Mouse (Mus musculus) limb, embryonic 15.5 days (tissue): ENCODE measurements at regions not wholly inside any gene's neighbourhood (a gene's known extent, or its start where the extent isn't known, plus 50 kb on each side); places are given as distances from the start of the nearest gene placed in this dataset.
A peak's percentile ranks its signal among the peaks of the same experiment; 100 is the strongest.

ENCODE experiments used
- ATAC-seq: fragments of 200-750 bp; cut with Nextera tagmentation; 2 replicates; pipeline ENCODE4 v1.8.0; 2017; ENCODE audit warnings: low read depth, moderate TSS enrichment; ENCODE audit not compliant: insufficient number of reproducible peaks, low FRiP score, low TSS enrichment
- H3K27ac ChIP-seq: fragments of 300-500 bp; sonication (generic); 2 replicates; pipeline ENCODE4 v1.5.1; 2015; ENCODE audit warnings: moderate library complexity, mild to moderate bottlenecking, inconsistent platforms
- H3K27me3 ChIP-seq: fragments of 300-500 bp; sonication (generic); 2 replicates; pipeline ENCODE4 v1.6.1; 2015; ENCODE audit warnings: inconsistent platforms
- H3K36me3 ChIP-seq: fragments of 300-500 bp; sonication (generic); 2 replicates; pipeline ENCODE4 v1.6.1; 2015; ENCODE audit warnings: inconsistent platforms
- H3K4me1 ChIP-seq: fragments of 300-500 bp; sonication (generic); 2 replicates; pipeline ENCODE4 v1.6.1; 2015; ENCODE audit warnings: inconsistent platforms
- H3K4me2 ChIP-seq: fragments of 300-500 bp; sonication (generic); 2 replicates; pipeline ENCODE4 v1.6.1; 2015; ENCODE audit warnings: mild to moderate bottlenecking, inconsistent platforms
- H3K4me3 ChIP-seq: fragments of 300-500 bp; sonication (generic); 2 replicates; pipeline ENCODE4 v1.5.1; 2015; ENCODE audit warnings: mild to moderate bottlenecking, inconsistent platforms
- H3K9ac ChIP-seq: fragments of 300-500 bp; sonication (generic); 2 replicates; pipeline ENCODE4 v1.6.1; 2015; ENCODE audit warnings: inconsistent platforms
- H3K9me3 ChIP-seq: fragments of 300-500 bp; sonication (generic); 2 replicates; pipeline ENCODE4 v1.6.1; 2016; ENCODE audit warnings: inconsistent platforms
- WGBS: fragments of 180-500 bp; shearing (Covaris S2); methylation state at CpG from one replicate; pipeline ENCODE4 v1.1.7; 2015; 5-methylcytosine and 5-hydroxymethylcytosine counted together

DNA sequence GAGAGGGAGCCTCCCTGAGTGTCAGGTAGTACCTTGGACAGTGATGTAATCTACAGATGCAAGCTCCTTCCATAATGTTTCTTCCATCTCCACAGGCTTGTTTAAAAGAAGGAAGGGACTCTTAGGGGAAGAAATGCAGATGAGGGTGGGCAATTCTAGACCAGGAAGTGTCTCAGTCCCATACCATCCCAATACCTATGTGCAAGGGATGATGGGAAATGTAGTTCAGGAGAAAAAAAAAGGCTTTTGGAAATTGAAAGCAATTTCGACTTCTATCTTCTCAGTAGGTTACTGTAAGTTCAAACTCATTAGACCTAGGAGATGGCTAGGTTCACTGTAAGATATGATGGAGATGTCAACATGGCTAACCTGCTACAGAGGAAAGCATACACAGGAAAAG, 68.3 kb downstream of the Cd83 start:
- H3K27me3 ChIP-seq, result no peaks in the 10 kb centered on the region
- no peak overlapping the region for H3K4me2 ChIP-seq
- H3K27ac ChIP-seq, result no peak overlapping the region
- 85% methylated on average over 1 of the region's 1 CpGs for WGBS
- H3K9ac ChIP-seq, result no peak overlapping the region
- H3K4me3 ChIP-seq, result no peak overlapping the region
- ATAC-seq, result no peak
- peaks cover 6% of the 10 kb centered on the region; the same call in 1 of the 2 replicates for H3K4me1 ChIP-seq
- H3K9me3 ChIP-seq, result no peaks in the 10 kb centered on the region
- no peaks in the 10 kb centered on the region for H3K36me3 ChIP-seq

DNA sequence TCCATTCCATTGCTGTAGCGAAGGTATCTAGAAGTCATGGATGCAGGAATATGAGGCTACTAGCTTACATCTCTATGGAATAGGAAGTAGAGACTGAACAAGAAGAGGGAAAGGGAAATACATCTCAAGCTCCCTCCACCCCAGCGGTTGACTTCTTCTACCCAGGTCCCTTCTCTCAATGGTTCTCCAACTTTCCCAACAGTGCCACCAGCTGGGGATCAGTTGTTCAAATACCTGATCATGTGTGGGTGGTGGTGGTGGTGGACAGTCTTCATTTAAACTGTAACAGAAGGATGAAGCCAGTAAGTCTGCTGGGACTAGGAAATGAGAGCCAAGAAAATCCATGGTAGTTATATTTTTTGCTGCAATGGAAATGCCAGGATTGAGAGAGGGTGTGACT, 70.4 kb downstream of the Cd83 start:
- Histone ChIP-seq H3K27me3 (no peaks in the 10 kb centered on the region), H3K4me2 (no peak overlapping the region), H3K27ac (no peak overlapping the region), H3K9ac (no peak overlapping the region), H3K4me1 (peaks cover under 1% of the 10 kb centered on the region; the same call in 1 of the 2 replicates), H3K4me3 (no peak overlapping the region), H3K9me3 (no peaks in the 10 kb centered on the region), H3K36me3 (no peaks in the 10 kb centered on the region)
- 95% methylated on average over 2 of the region's 2 CpGs for WGBS
- ATAC-seq, result no peak

DNA sequence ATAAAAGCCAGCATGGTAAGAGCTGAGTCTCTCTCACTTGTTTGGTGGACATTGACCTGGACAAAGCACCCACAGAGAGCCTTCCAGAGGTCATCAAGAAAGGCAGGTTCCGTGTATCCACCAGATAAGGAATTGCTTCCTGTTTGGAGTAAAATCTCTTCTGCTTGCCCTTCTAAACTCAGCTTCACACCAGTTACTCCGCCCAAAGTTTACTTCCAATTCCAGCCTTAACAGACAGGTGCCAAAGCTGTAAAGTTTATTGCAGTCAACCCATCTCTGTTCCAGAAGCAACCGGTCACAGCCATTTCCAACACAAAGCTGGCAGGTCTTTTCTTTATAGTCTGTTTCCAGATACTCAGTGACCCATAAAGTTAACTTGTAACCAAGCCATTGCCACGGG, 76.4 kb downstream of the Cd83 start:
- Histone ChIP-seq H3K36me3 (no peaks in the 10 kb centered on the region), H3K9me3 (no peaks in the 10 kb centered on the region), H3K4me2 (no peak overlapping the region), H3K4me3 (no peak overlapping the region), H3K27me3 (no peaks in the 10 kb centered on the region), H3K9ac (no peak overlapping the region), H3K4me1 (peaks cover 35% of the 10 kb centered on the region), H3K27ac (0 out of 2 replicates have a peak overlapping the region, but pooled peaks have one; percentile 6)
- 38% methylated on average over 4 of the region's 4 CpGs for WGBS
- ATAC-seq, result no peak

DNA sequence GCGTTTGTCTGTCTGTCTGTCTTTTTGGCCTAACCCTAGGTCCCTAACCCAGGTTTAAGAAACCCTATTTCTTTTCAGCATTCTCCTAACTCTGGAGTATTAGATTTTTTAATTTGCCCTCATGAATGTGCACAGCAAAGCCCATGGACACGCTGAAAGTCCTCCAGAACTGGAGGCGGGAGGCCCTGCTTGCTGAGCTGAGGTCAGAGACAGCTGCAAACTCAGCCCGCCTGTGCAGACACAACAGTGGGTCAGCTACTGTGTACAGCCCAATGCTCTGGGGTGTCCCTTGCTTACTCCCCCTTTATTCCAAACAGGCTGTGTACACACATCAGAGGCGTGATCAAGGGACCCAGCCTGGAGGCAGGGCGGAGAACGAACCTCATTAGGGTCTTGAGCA, 76.8 kb downstream of the Cd83 start:
- peaks cover 35% of the 10 kb centered on the region for H3K4me1 ChIP-seq
- H3K27me3 ChIP-seq, result no peaks in the 10 kb centered on the region
- peak overlapping the region; percentile 6; the same call in 1 of the 2 replicates for H3K27ac ChIP-seq
- no peak for ATAC-seq
- no peaks in the 10 kb centered on the region for H3K36me3 ChIP-seq
- H3K4me2 ChIP-seq, result no peak overlapping the region
- no peak overlapping the region for H3K4me3 ChIP-seq
- WGBS, result 59% methylated on average over 7 of the region's 7 CpGs
- H3K9me3 ChIP-seq, result no peaks in the 10 kb centered on the region
- H3K9ac ChIP-seq, result no peak overlapping the region

DNA sequence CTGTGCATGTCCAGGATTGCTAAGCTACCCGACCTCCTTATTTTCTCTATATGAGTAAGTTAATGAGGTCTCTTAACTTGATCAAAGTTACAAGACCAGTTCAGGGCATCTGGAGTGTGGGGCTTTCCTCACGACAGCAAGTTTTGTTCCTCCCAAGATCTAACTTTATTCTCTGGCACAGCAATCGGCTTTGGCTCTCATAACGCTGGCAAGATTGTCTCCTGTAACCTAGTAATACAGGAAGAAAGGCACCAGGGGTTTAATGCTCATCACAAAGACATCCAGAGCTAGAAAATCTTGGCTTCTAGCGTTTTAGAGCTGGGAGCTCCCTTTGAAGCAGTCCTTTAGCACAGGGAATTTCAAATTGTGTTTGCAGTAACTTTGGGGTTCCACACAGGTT, 77.5 kb downstream of the Cd83 start:
- H3K27ac ChIP-seq, result peak overlapping the region; percentile 57
- H3K4me1 ChIP-seq, result peaks cover 35% of the 10 kb centered on the region
- H3K4me3 ChIP-seq, result no peak overlapping the region
- H3K9me3 ChIP-seq, result no peaks in the 10 kb centered on the region
- ATAC-seq, result no peak
- H3K4me2 ChIP-seq, result no peak overlapping the region
- 33% methylated on average over 5 of the region's 5 CpGs for WGBS
- no peaks in the 10 kb centered on the region for H3K36me3 ChIP-seq
- H3K9ac ChIP-seq, result no peak overlapping the region
- H3K27me3 ChIP-seq, result no peaks in the 10 kb centered on the region

DNA sequence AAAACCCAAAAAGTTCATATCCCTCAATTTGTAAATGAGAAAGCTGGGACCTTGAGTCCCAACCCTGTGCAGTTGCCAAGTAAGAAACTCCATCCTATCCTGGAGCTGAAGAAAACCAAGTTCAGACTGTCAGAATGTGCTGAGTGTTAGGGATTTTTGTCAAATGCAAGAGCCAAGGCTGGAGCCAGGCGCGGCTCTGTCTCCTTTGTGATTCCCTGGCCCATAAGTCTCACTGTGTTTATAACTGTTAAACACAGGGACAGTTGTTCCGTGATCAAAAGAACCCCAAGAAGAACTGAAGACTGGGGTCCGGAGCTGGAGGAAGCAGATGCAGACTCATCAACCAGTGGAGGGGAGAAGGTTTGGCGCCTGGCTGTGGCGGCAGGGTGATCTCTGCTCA, 78.0 kb downstream of the Cd83 start:
- 55% methylated on average over 6 of the region's 6 CpGs for WGBS
- Histone ChIP-seq H3K9me3 (no peaks in the 10 kb centered on the region), H3K4me1 (peaks cover 35% of the 10 kb centered on the region), H3K27ac (peak overlapping the region; percentile 67), H3K4me2 (no peak overlapping the region), H3K27me3 (no peaks in the 10 kb centered on the region), H3K9ac (no peak overlapping the region), H3K36me3 (no peaks in the 10 kb centered on the region), H3K4me3 (no peak overlapping the region)
- ATAC-seq, result no peak

DNA sequence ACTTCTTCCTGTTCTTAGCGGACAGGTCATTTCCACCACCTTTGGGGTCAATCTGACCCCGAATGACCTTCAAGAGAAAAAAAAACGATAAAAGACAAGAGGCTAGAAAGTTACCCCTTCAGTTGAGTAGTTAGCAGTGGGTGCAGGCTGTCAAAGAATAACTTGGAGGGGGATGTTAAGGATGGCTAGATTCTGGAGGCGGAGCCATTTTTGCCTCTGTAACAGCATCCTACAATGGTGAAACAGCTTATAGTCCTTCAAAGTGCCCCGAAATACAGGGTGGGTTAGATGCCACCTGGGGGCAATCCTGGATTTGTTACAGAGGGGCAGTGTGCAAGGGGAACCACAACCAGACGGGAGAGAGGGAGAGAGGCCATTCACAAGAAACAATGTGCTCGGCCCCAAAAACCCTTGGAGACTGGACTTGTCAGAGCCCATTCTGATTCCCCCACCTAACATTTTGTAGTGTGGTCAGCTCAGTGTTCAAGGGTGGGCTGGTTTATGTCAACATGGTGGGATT, 79.1 kb downstream of the Cd83 start:
- Histone ChIP-seq H3K4me1 (peaks cover 35% of the 10 kb centered on the region), H3K9ac (no peak overlapping the region), H3K27ac (no peak overlapping the region), H3K9me3 (no peaks in the 10 kb centered on the region), H3K27me3 (no peaks in the 10 kb centered on the region), H3K4me3 (no peak overlapping the region), H3K4me2 (peak overlapping the region; percentile 66), H3K36me3 (no peaks in the 10 kb centered on the region)
- ATAC-seq, result no peak
- 78% methylated on average over 7 of the region's 7 CpGs for WGBS

DNA sequence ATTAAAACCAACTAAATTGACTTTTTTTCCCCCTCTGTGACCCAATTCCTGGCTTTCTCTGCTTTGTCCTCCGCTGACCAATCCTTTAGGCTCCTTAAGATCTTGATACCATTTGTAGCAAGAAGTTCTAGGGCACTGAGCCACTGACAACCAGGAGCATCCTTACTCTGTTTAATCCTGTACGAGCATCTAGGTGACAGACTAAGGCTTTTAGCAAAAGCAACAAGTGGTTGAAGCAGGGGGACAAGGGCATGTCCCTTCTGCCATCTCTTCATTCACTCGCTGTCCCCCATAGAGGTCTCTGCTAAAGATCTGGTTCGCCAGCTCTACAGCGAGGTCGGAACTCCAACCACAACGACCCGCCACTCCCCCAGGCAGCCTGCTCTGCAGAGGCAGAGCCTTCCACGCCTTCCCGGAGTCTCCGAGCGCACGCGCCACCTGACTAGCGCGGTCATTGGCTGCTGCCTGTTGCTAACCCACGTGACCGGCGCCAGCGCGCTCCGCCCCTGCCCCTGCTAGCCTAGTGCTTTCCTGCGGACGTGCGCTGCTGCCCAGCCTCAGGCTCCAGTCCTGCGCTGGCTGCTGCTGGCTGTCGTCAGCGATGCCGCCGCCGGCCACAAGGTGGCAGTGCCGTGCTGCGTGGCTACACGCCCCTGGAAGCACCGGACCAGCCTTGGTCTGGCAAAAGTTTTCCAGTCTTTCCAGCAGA, 79.7 kb downstream of the Cd83 start:
- Histone ChIP-seq H3K27me3 (no peaks in the 10 kb centered on the region), H3K9me3 (no peaks in the 10 kb centered on the region), H3K9ac (peak overlapping the region; percentile 39; the same call in 1 of the 2 replicates), H3K4me2 (peak overlapping the region; percentile 66), H3K36me3 (no peaks in the 10 kb centered on the region), H3K4me1 (peaks cover 35% of the 10 kb centered on the region), H3K27ac (peak overlapping the region; percentile 63), H3K4me3 (peak overlapping the region; percentile 37)
- ATAC-seq, result peak; percentile 98
- 2% methylated on average over 35 of the region's 35 CpGs for WGBS

DNA sequence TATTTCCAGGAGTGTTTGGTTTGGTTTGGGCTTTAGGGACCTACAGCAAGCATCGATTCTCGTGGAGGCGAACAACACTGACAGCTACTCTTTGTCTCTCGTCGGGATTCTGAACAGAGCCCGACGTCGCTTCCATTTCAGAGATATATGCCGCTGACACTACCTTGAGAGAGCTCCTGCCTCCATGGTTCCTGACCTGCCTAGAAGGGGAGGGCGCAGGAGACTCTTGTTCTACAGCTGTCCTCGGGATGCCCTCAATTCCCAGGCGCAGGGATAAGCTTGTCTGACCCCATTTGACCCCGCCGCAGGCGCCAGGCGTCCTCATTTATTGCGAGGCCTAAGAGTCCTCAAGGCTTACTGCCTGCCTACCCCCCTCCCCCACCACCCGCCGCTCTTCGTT, 80.5 kb downstream of the Cd83 start:
- Histone ChIP-seq H3K4me3 (peak overlapping the region; percentile 37), H3K4me2 (peak overlapping the region; percentile 66), H3K27ac (peak overlapping the region; percentile 38; the same call in 1 of the 2 replicates), H3K4me1 (peaks cover 35% of the 10 kb centered on the region), H3K27me3 (no peaks in the 10 kb centered on the region), H3K9me3 (no peaks in the 10 kb centered on the region), H3K9ac (peak overlapping the region; percentile 39; the same call in 1 of the 2 replicates), H3K36me3 (no peaks in the 10 kb centered on the region)
- 8% methylated on average over 20 of the region's 20 CpGs for WGBS
- no peak for ATAC-seq

DNA sequence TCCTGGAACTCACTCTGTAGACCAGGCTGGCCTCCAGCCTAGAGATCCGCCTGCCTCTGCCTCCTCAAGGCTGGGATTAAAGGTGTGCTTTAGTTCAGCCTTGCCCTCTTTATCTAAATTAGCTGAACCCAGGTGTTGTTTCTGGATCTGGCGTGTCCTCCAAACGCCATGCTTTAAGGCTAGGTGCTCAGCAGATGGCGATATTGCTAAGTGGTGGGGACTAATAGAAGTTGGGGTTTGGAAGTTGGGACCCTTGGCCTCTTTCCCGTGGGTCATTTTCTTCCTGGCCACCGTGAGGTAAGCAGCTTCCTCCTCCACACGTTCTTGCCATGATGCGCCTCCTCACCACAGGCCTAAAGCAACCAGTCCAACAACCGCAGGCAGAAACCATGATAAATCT, 91.3 kb downstream of the Cd83 start:
- Histone ChIP-seq H3K4me1 (peaks cover 9% of the 10 kb centered on the region), H3K4me3 (no peak overlapping the region), H3K4me2 (no peak overlapping the region), H3K27ac (no peak overlapping the region), H3K9ac (no peak overlapping the region), H3K9me3 (no peaks in the 10 kb centered on the region), H3K36me3 (no peaks in the 10 kb centered on the region), H3K27me3 (no peaks in the 10 kb centered on the region)
- 82% methylated on average over 9 of the region's 9 CpGs for WGBS
- no peak for ATAC-seq

DNA sequence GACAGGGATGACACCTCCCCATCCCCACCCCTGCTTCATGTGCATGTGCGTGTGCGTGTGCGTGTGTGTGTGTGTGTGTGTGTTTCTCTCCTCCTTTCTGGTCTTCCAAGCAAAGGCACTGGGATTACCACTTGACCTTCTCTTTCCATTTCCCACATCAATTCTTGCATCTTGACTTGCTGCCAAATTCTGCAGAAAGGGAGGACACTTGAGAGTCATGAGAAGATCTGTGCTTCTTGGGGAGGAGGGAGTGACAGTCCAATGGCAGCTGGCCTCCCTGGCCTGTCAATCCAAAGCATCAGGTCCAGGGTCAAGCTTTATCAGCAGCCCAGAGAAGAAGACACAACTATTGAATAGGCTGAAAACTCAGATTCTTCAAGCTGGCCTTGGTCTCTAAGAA, 102.7 kb downstream of the Cd83 start:
- Histone ChIP-seq H3K27me3 (no peaks in the 10 kb centered on the region), H3K4me1 (peaks cover 5% of the 10 kb centered on the region; the same call in 1 of the 2 replicates), H3K9ac (no peak overlapping the region), H3K4me3 (no peak overlapping the region), H3K9me3 (no peaks in the 10 kb centered on the region; the same call in 1 of the 2 replicates), H3K4me2 (no peak overlapping the region), H3K36me3 (no peaks in the 10 kb centered on the region), H3K27ac (no peak overlapping the region)
- 89% methylated on average over 3 of the region's 3 CpGs for WGBS
- no peak for ATAC-seq

DNA sequence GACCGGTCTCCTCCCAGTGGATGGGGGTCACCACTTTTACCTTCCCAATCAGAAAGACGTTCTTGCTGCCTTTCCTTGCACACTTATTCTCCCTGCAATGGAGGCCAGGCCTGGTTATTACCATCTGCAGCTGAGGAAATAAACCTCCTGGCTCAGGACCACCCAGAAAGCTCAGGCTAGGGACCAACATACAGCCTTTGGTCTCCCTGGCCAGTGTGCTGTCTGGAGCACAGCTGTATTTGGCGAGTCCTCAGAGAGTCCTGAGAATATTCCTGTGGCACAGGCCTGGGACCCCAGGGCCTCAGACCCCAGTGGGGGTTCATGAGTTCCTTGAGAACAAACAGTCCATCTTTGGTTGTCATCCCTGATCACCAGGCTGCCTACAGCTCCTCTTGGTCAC, 107.4 kb downstream of the Cd83 start:
- H3K27ac ChIP-seq, result 0 out of 2 replicates have a peak overlapping the region, but pooled peaks have one; percentile 22

More for the DNA sequence above, 107.4 kb downstream of the Cd83 start:
- Histone ChIP-seq H3K9me3 (no peaks in the 10 kb centered on the region; the same call in 1 of the 2 replicates), H3K9ac (no peak overlapping the region), H3K4me3 (no peak overlapping the region), H3K36me3 (no peaks in the 10 kb centered on the region), H3K4me2 (no peak overlapping the region), H3K4me1 (peaks cover 5% of the 10 kb centered on the region; the same call in 1 of the 2 replicates), H3K27me3 (no peaks in the 10 kb centered on the region)
- WGBS, result 35% methylated on average over 3 of the region's 3 CpGs
- no peak for ATAC-seq
